Mouse (Mus musculus): ENCODE data around the gene Arid1b. TPM values are rescaled to one million over a fixed set of nuclear protein-coding genes. Genes with fewer than 3 reads are reported as not detected.

The Arid1b gene
- total and polyA plus RNA-seq, 3 experiments = 11.6 to 49.1 (median 32.4) TPM

DNA sequence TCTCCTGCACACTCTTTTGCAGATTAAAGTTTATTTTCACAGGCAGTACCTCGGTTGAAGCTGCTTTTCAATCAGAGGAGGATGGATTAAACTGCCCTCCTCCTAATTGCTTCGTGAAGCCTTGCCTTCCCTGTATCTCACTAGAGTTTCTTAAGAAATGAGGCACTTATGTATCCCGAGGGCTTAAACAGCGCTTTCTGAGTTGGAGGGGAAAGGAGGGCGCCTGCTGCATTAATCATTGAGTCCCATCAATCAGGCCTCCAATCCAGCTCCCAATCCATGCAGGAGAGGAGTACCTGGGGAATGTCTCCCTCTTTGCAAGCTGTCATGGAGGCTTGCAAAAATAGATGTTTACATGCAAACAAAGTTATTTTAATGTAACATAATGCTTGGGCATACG is 21.9 kb upstream of the Arid1b start:
- ATAC-seq (ENCODE audit: extremely low read depth, insufficient number of reproducible peaks, low FRiP score, poor library complexity, severe bottlenecking) (no peak), DNase-seq (ENCODE audit: low spot score) (no peak)
- H3K27me3 ChIP-seq (ENCODE audit: insufficient read depth, low read length) = peaks cover 26% of the 10 kb centered on the region
- TF ChIP-seq GATA2 (IDR thresholded peaks at IDR 0.05; ENCODE audit: borderline replicate concordance, low read depth, low read length) = no peak
- no peaks in the 10 kb centered on the region for H3K9me3 ChIP-seq (replicated peaks)
- no peaks in the 10 kb centered on the region for H3K36me3 ChIP-seq (replicated peaks)
- no peak overlapping the region for H3K4me3 ChIP-seq (ENCODE audit: low read depth, low read length)
- H3K4me1 ChIP-seq (ENCODE audit: insufficient read depth, low read depth, low read length) = no peaks in the 10 kb centered on the region

DNA sequence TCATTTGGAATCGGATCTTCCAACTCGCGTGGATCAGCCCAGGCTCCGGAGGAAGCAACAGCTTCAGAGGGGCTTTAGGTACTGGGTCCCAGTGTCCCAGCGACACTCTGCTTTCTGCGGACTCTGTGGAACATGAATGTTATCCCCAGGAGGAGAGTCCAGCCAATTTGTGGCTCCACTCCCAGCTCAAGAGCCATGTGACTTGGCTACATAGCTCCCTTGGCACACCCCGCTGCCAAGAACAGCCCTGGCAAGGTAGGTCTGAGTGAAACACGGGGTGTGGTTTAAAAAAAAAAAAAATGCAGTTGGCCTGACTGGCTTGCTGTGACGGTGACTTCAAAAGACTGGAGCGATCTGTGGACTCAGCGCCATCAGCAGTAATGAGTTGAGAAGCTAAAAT is 19.4 kb upstream of the Arid1b start:
- Histone ChIP-seq H3K4me1 (ENCODE audit: insufficient read depth, low read depth, low read length) (no peaks in the 10 kb centered on the region), H3K4me3 (ENCODE audit: low read depth, low read length) (no peak overlapping the region), H3K36me3 (replicated peaks) (no peaks in the 10 kb centered on the region), H3K9me3 (replicated peaks) (no peaks in the 10 kb centered on the region), H3K27me3 (ENCODE audit: insufficient read depth, low read length) (peaks cover 34% of the 10 kb centered on the region)
- TF ChIP-seq POLR2AphosphoS5 (IDR thresholded peaks at IDR 0.05; ENCODE audit: insufficient replicate concordance, low read depth, low read length) = no peak
- no peak for TF ChIP-seq TAL1 (conservative IDR thresholded peaks at IDR 0.05; ENCODE audit: low read depth, low read length)
- TF ChIP-seq CTCF (IDR thresholded peaks at IDR 0.05; ENCODE audit: low read depth, low read length) = no peak
- TF ChIP-seq GATA1 (IDR thresholded peaks at IDR 0.05; ENCODE audit: borderline replicate concordance, low read length) = no peak
- TF ChIP-seq GATA2 (IDR thresholded peaks at IDR 0.05; ENCODE audit: borderline replicate concordance, low read depth, low read length) = no peak
- DNase-seq (ENCODE audit: low spot score) (no peak), ATAC-seq (ENCODE audit: extremely low read depth, insufficient number of reproducible peaks, low FRiP score, poor library complexity, severe bottlenecking) (no peak)

- Histone ChIP-seq H3K4me3 (ENCODE audit: low read depth, low read length) (no peak overlapping the region), H3K4me1 (ENCODE audit: insufficient read depth, low read depth, low read length) (0 out of 2 replicates have a peak, but pooled peaks cover 2% of the 10 kb centered on the region)
- no peak for DNase-seq (ENCODE audit: low spot score)
Measured at GRCm38 (mm10) chr17:4980151-4980550, 14.0 kb upstream of the Arid1b start.

DNA sequence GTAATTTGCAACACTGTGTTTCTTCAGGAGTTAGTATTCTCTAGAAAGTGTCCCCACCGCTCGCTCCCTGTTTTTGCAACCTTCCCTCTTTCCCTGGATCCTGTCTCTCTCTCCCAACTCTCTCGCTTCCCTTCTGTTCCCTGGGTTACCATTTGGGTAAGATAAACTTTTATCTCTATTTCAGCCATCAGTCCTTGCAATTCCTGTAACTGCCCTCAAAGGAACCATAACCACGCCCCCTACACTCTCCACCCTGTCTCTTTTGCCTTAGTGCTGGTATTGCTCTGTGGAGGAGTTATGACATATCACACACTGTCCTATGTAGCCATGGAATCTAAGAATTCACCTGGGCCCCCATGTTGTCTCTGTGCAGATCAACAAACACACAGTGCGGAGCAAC is 11.3 kb upstream of the Arid1b start:
- ATAC-seq (ENCODE audit: extremely low read depth, insufficient number of reproducible peaks, low FRiP score, poor library complexity, severe bottlenecking) = no peak
- TF ChIP-seq GATA2 (IDR thresholded peaks at IDR 0.05; ENCODE audit: borderline replicate concordance, low read depth, low read length) (no peak), CTCF (IDR thresholded peaks at IDR 0.05; ENCODE audit: low read depth, low read length) (no peak), TAL1 (conservative IDR thresholded peaks at IDR 0.05; ENCODE audit: low read depth, low read length) (no peak), POLR2AphosphoS5 (IDR thresholded peaks at IDR 0.05; ENCODE audit: insufficient replicate concordance, low read depth, low read length) (no peak)

More at GRCm38 (mm10) chr17:4980151-4980550, 14.0 kb upstream of the Arid1b start:
- TF ChIP-seq POLR2AphosphoS5 (IDR thresholded peaks at IDR 0.05; ENCODE audit: insufficient replicate concordance, low read depth, low read length) (no peak), TAL1 (conservative IDR thresholded peaks at IDR 0.05; ENCODE audit: low read depth, low read length) (no peak), GATA2 (IDR thresholded peaks at IDR 0.05; ENCODE audit: borderline replicate concordance, low read depth, low read length) (no peak), CTCF (IDR thresholded peaks at IDR 0.05; ENCODE audit: low read depth, low read length) (no peak), GATA1 (IDR thresholded peaks at IDR 0.05; ENCODE audit: borderline replicate concordance, low read length) (no peak)
- ATAC-seq (ENCODE audit: extremely low read depth, insufficient number of reproducible peaks, low FRiP score, poor library complexity, severe bottlenecking) = peak; percentile 34; the same call in 1 of the 2 replicates
- peaks cover 41% of the 10 kb centered on the region for H3K27me3 ChIP-seq (ENCODE audit: insufficient read depth, low read length)
- no peaks in the 10 kb centered on the region for H3K36me3 ChIP-seq (replicated peaks)
- H3K9me3 ChIP-seq (replicated peaks) = no peaks in the 10 kb centered on the region

DNA sequence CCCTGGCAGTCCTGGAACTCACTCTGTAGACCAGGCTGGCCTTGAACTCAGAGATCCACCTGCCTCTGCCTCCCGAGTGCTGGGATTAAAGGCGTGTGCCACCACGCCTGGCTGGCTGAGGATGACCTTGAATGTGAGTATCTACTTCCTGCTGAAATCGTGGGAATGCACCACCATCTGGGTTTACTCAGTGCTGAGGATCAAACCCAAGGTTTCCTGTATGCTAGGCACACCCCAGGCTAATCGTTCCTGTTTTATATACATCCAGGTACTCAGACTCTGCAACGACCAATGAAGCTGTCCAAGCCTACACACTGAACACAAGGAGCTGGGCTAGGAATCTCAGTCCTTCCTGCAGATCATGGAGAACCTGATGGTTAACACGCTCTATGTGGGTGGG is 9.4 kb upstream of the Arid1b start:
- Histone ChIP-seq H3K4me1 (ENCODE audit: insufficient read depth, low read depth, low read length) (0 out of 2 replicates have a peak, but pooled peaks cover 2% of the 10 kb centered on the region), H3K27me3 (ENCODE audit: insufficient read depth, low read length) (peaks cover 27% of the 10 kb centered on the region), H3K9me3 (replicated peaks) (no peaks in the 10 kb centered on the region), H3K36me3 (replicated peaks) (no peaks in the 10 kb centered on the region), H3K4me3 (ENCODE audit: low read depth, low read length) (no peak overlapping the region)
- no peak for DNase-seq (ENCODE audit: low spot score)
- ATAC-seq (ENCODE audit: extremely low read depth, insufficient number of reproducible peaks, low FRiP score, poor library complexity, severe bottlenecking) = no peak
- TF ChIP-seq TAL1 (conservative IDR thresholded peaks at IDR 0.05; ENCODE audit: low read depth, low read length) (no peak), CTCF (IDR thresholded peaks at IDR 0.05; ENCODE audit: low read depth, low read length) (no peak), GATA1 (IDR thresholded peaks at IDR 0.05; ENCODE audit: borderline replicate concordance, low read length) (no peak), GATA2 (IDR thresholded peaks at IDR 0.05; ENCODE audit: borderline replicate concordance, low read depth, low read length) (no peak), POLR2AphosphoS5 (IDR thresholded peaks at IDR 0.05; ENCODE audit: insufficient replicate concordance, low read depth, low read length) (no peak)

More for the DNA sequence above, 11.3 kb upstream of the Arid1b start:
- DNase-seq (ENCODE audit: low spot score) = no peak
- H3K4me3 ChIP-seq (ENCODE audit: low read depth, low read length) = no peak overlapping the region
- 0 out of 2 replicates have a peak, but pooled peaks cover 2% of the 10 kb centered on the region for H3K4me1 ChIP-seq (ENCODE audit: insufficient read depth, low read depth, low read length)
- peaks cover 33% of the 10 kb centered on the region for H3K27me3 ChIP-seq (ENCODE audit: insufficient read depth, low read length)
- no peaks in the 10 kb centered on the region for H3K36me3 ChIP-seq (replicated peaks)
- no peaks in the 10 kb centered on the region for H3K9me3 ChIP-seq (replicated peaks)

- DNase-seq (ENCODE audit: low spot score) = no peak
- TF ChIP-seq TAL1 (conservative IDR thresholded peaks at IDR 0.05; ENCODE audit: low read depth, low read length) = no peak
- Histone ChIP-seq H3K36me3 (replicated peaks) (no peaks in the 10 kb centered on the region), H3K9me3 (replicated peaks) (no peaks in the 10 kb centered on the region), H3K27me3 (ENCODE audit: insufficient read depth, low read length) (peaks cover 3% of the 10 kb centered on the region), H3K4me1 (ENCODE audit: insufficient read depth, low read depth, low read length) (peaks cover 11% of the 10 kb centered on the region), H3K4me3 (ENCODE audit: low read depth, low read length) (no peak overlapping the region)
- no peak for ATAC-seq (ENCODE audit: extremely low read depth, insufficient number of reproducible peaks, low FRiP score, poor library complexity, severe bottlenecking)
Measured at GRCm38 (mm10) chr17:4990911-4991560, 3.1 kb upstream of the Arid1b start.

GRCm38 (mm10) chr17:4991600-4991999 is 2.5 kb upstream of the Arid1b start:
- peaks cover 11% of the 10 kb centered on the region for H3K4me1 ChIP-seq (ENCODE audit: insufficient read depth, low read depth, low read length)
- ATAC-seq (ENCODE audit: extremely low read depth, insufficient number of reproducible peaks, low FRiP score, poor library complexity, severe bottlenecking) = no peak
- no peak overlapping the region for H3K4me3 ChIP-seq (ENCODE audit: low read depth, low read length)
- TF ChIP-seq CTCF (IDR thresholded peaks at IDR 0.05; ENCODE audit: low read depth, low read length) (no peak), POLR2AphosphoS5 (IDR thresholded peaks at IDR 0.05; ENCODE audit: insufficient replicate concordance, low read depth, low read length) (no peak)
- no peaks in the 10 kb centered on the region for H3K9me3 ChIP-seq (replicated peaks)
- DNase-seq (ENCODE audit: low spot score) = no peak
- H3K36me3 ChIP-seq (replicated peaks) = no peaks in the 10 kb centered on the region
- H3K27me3 ChIP-seq (ENCODE audit: insufficient read depth, low read length) = peaks cover 3% of the 10 kb centered on the region
